Mouse (Mus musculus) embryonic facial prominence, embryonic 12.5 days (tissue): ENCODE results near the gene Sirt1. TPM values are rescaled to one million over a fixed set of nuclear protein-coding genes. Genes with fewer than 3 reads are reported as not detected.
"Not testable (repeated sequence)": the region's sequence is repeated elsewhere in the genome, so short reads cannot be mapped to it uniquely, and the experiment has no call there.

Experiments
- ATAC-seq: fragments of 200-750 bp; cut with Nextera tagmentation; 2 replicates; pipeline ENCODE4 v1.8.0; 2017; ENCODE audit not compliant: insufficient number of reproducible peaks, insufficient read depth, low FRiP score, low TSS enrichment
- H3K27ac ChIP-seq: fragments of 300-500 bp; sonication (generic); 2 replicates; pipeline ENCODE4 v1.5.1; 2016; ENCODE audit warnings: mild to moderate bottlenecking
- H3K27me3 ChIP-seq: fragments of 300-500 bp; sonication (generic); 2 replicates; pipeline ENCODE4 v1.6.1; 2016; ENCODE audit warnings: mild to moderate bottlenecking, moderate library complexity
- H3K36me3 ChIP-seq: fragments of 300-500 bp; sonication (generic); 2 replicates; pipeline ENCODE4 v1.6.1; 2016; ENCODE audit warnings: mild to moderate bottlenecking
- H3K4me1 ChIP-seq: fragments of 300-500 bp; sonication (generic); 2 replicates; pipeline ENCODE4 v1.6.1; 2016
- H3K4me2 ChIP-seq: fragments of 300-500 bp; sonication (generic); replicated peaks from 2 replicates; pipeline ENCODE4 v1.6.1; 2016; ENCODE audit warnings: mild to moderate bottlenecking, moderate library complexity
- H3K4me3 ChIP-seq: fragments of 300-500 bp; sonication (generic); 2 replicates; pipeline ENCODE4 v1.5.1; 2016; ENCODE audit warnings: mild to moderate bottlenecking
- H3K9ac ChIP-seq: fragments of 300-500 bp; sonication (generic); 2 replicates; pipeline ENCODE4 v1.6.1; 2016; ENCODE audit warnings: mild to moderate bottlenecking, moderate library complexity
- H3K9me3 ChIP-seq: fragments of 300-500 bp; sonication (generic); 2 replicates; pipeline ENCODE4 v1.6.1; 2016; ENCODE audit warnings: mild to moderate bottlenecking, moderate library complexity
- WGBS: fragments of 180-500 bp; shearing (Covaris S2); methylation state at CpG from one replicate; pipeline ENCODE4 v1.1.7; 2016; 5-methylcytosine and 5-hydroxymethylcytosine counted together
- polyA plus RNA-seq: library from polyadenylated mRNA; unstranded; fragments of >200 nt; fragmentation: Nextera tagmentation; extraction: Ambion mirVana; gene quantifications from 2 replicates; pipeline ENCODE4 v1.2.1, GENCODE M21; 2016

The Sirt1 gene
- polyA plus RNA-seq, 1 experiment from 2014 or later = 7.3 TPM

- H3K9me3 ChIP-seq, H3K27me3 ChIP-seq, H3K27ac ChIP-seq, H3K4me1 ChIP-seq, H3K9ac ChIP-seq, ATAC-seq, H3K36me3 ChIP-seq: not testable (repeated sequence)
- peak overlapping the region; percentile 61 for H3K4me3 ChIP-seq
- H3K4me2 ChIP-seq = peak overlapping the region; percentile 62
- 26% methylated on average over 5 of the region's 5 CpGs for WGBS
Measured at GRCm38 (mm10) chr10:63385897-63386296, 4.4 kb upstream of the Sirt1 start.

GRCm38 (mm10) chr10:63382372-63383279 is 1.1 kb upstream of the Sirt1 start, which contains the start of gene Dnajc12:
TSS of gene Dnajc12 (plus strand) at chr10:63382443.
- under 1% methylated on average over 28 of the region's 28 CpGs for WGBS
- Histone ChIP-seq H3K9ac (peak within 1 kb of the TSS; percentile 51), H3K4me3 (peak within 1 kb of the TSS; percentile 58), H3K27ac (no peak within 1 kb of the TSS), H3K4me1 (no peaks in the 10 kb centered on the region), H3K36me3 (no peaks in the 10 kb centered on the region), H3K27me3 (peaks cover 7% of the 10 kb centered on the region; the same call in 1 of the 2 replicates), H3K4me2 (peak within 1 kb of the TSS; percentile 73), H3K9me3 (no peaks in the 10 kb centered on the region)
- ATAC-seq = peak; percentile 91

- Histone ChIP-seq H3K4me3 (no peak overlapping the region), H3K27me3 (peaks cover 7% of the 10 kb centered on the region; the same call in 1 of the 2 replicates), H3K9ac (no peak overlapping the region), H3K4me1 (no peaks in the 10 kb centered on the region), H3K27ac (no peak overlapping the region), H3K36me3 (no peaks in the 10 kb centered on the region), H3K9me3 (no peaks in the 10 kb centered on the region), H3K4me2 (no peak overlapping the region)
- 69% methylated on average over 6 of the region's 6 CpGs for WGBS
- no peak for ATAC-seq
Measured at GRCm38 (mm10) chr10:63378948-63379680, 2.4 kb downstream of the Sirt1 start.

GRCm38 (mm10) chr10:63377468-63377867 is 4.0 kb downstream of the Sirt1 start:
- no peaks in the 10 kb centered on the region for H3K4me1 ChIP-seq
- H3K27ac ChIP-seq = no peak overlapping the region
- no peaks in the 10 kb centered on the region for H3K9me3 ChIP-seq
- H3K36me3 ChIP-seq = no peaks in the 10 kb centered on the region
- WGBS = 21% methylated on average over 9 of the region's 9 CpGs
- ATAC-seq = no peak
- peaks cover 7% of the 10 kb centered on the region; the same call in 1 of the 2 replicates for H3K27me3 ChIP-seq
- H3K4me3 ChIP-seq = no peak overlapping the region
- no peak overlapping the region for H3K4me2 ChIP-seq
- H3K9ac ChIP-seq = no peak overlapping the region

- no peak for ATAC-seq
Measured at GRCm38 (mm10) chr10:63376303-63376702, 5.2 kb downstream of the Sirt1 start.

GRCm38 (mm10) chr10:63368041-63368440 is 13.5 kb downstream of the Sirt1 start:
- Histone ChIP-seq H3K4me1 (no peaks in the 10 kb centered on the region), H3K36me3 (no peaks in the 10 kb centered on the region), H3K27ac (no peak overlapping the region), H3K27me3 (no peaks in the 10 kb centered on the region), H3K4me2 (no peak overlapping the region), H3K4me3 (no peak overlapping the region), H3K9ac (no peak overlapping the region), H3K9me3 (no peaks in the 10 kb centered on the region)
- WGBS = 82% methylated on average over 3 of the region's 3 CpGs
- no peak for ATAC-seq

More at GRCm38 (mm10) chr10:63376303-63376702, 5.2 kb downstream of the Sirt1 start:
- Histone ChIP-seq H3K4me3 (no peak overlapping the region), H3K36me3 (no peaks in the 10 kb centered on the region), H3K4me1 (no peaks in the 10 kb centered on the region), H3K27me3 (peaks cover 7% of the 10 kb centered on the region; the same call in 1 of the 2 replicates), H3K27ac (no peak overlapping the region), H3K4me2 (no peak overlapping the region), H3K9me3 (no peaks in the 10 kb centered on the region), H3K9ac (no peak overlapping the region)
- 83% methylated on average over 5 of the region's 5 CpGs for WGBS

GRCm38 (mm10) chr10:63367386-63367785 is 14.1 kb downstream of the Sirt1 start:
- no peaks in the 10 kb centered on the region for H3K9me3 ChIP-seq
- no peak overlapping the region for H3K27ac ChIP-seq
- no peak overlapping the region for H3K9ac ChIP-seq
- H3K27me3 ChIP-seq = no peaks in the 10 kb centered on the region
- 69% methylated on average over 6 of the region's 6 CpGs for WGBS
- no peak overlapping the region for H3K4me3 ChIP-seq
- no peaks in the 10 kb centered on the region for H3K36me3 ChIP-seq
- H3K4me2 ChIP-seq = no peak overlapping the region
- H3K4me1 ChIP-seq = no peaks in the 10 kb centered on the region
- ATAC-seq = no peak

- 56% methylated on average over 7 of the region's 7 CpGs for WGBS
- H3K4me1 ChIP-seq = no peaks in the 10 kb centered on the region
- no peaks in the 10 kb centered on the region for H3K9me3 ChIP-seq
- H3K9ac ChIP-seq = no peak overlapping the region
- no peak overlapping the region for H3K4me3 ChIP-seq
- H3K27ac ChIP-seq = no peak overlapping the region
- peak overlapping the region; percentile 11; the same call in 1 of the 2 replicates for H3K4me2 ChIP-seq
- ATAC-seq = no peak
- no peaks in the 10 kb centered on the region for H3K27me3 ChIP-seq
- no peaks in the 10 kb centered on the region for H3K36me3 ChIP-seq
Measured at GRCm38 (mm10) chr10:63365918-63366455, 15.5 kb downstream of the Sirt1 start.

GRCm38 (mm10) chr10:63360502-63360901 is 21.0 kb downstream of the Sirt1 start:
- H3K4me2 ChIP-seq = no peak overlapping the region
- H3K4me3 ChIP-seq = no peak overlapping the region
- no peaks in the 10 kb centered on the region for H3K27me3 ChIP-seq
- H3K36me3 ChIP-seq = no peaks in the 10 kb centered on the region
- no peak for ATAC-seq
- no peaks in the 10 kb centered on the region for H3K9me3 ChIP-seq
- no peaks in the 10 kb centered on the region for H3K4me1 ChIP-seq
- no peak overlapping the region for H3K9ac ChIP-seq
- WGBS = 42% methylated on average over 1 of the region's 1 CpGs
- no peak overlapping the region for H3K27ac ChIP-seq

GRCm38 (mm10) chr10:63352111-63352510 is 29.4 kb downstream of the Sirt1 start:
- ATAC-seq = no peak
- no peak overlapping the region for H3K4me3 ChIP-seq
- no peak overlapping the region for H3K27ac ChIP-seq
- no peaks in the 10 kb centered on the region for H3K9me3 ChIP-seq
- no peaks in the 10 kb centered on the region for H3K36me3 ChIP-seq
- 82% methylated on average over 5 of the region's 5 CpGs for WGBS
- H3K4me1 ChIP-seq = no peaks in the 10 kb centered on the region
- H3K9ac ChIP-seq = no peak overlapping the region
- no peaks in the 10 kb centered on the region for H3K27me3 ChIP-seq
- no peak overlapping the region for H3K4me2 ChIP-seq

- H3K27me3 ChIP-seq, H3K4me3 ChIP-seq, H3K4me2 ChIP-seq, H3K36me3 ChIP-seq, H3K9ac ChIP-seq, H3K9me3 ChIP-seq, H3K27ac ChIP-seq, ATAC-seq, H3K4me1 ChIP-seq: not testable (repeated sequence)
- WGBS = 86% methylated on average over 7 of the region's 7 CpGs
Measured at GRCm38 (mm10) chr10:63351099-63351498, 30.4 kb downstream of the Sirt1 start.
